Mouse (Mus musculus) hindbrain, postnatal 0 days (tissue): ENCODE data around the gene Gm20683. TPM values are rescaled to one million over a fixed set of nuclear protein-coding genes. Genes with fewer than 3 reads are reported as not detected.
A peak's percentile ranks its signal among the peaks of the same experiment; 100 is the strongest.
"Not testable (repeated sequence)": the region's sequence is repeated elsewhere in the genome, so short reads cannot be mapped to it uniquely, and the experiment has no call there.

Source experiments
- ATAC-seq: fragments of 200-750 bp; cut with Nextera tagmentation; 2 replicates; pipeline ENCODE4 v1.8.0; 2017; ENCODE audit warnings: mild to moderate bottlenecking, moderate TSS enrichment, moderate library complexity
- DNase-seq: peaks from one replicate; pipeline ENCODE4 v3.0.0-alpha.2; 2015; ENCODE audit warnings: low spot score
- H3K27ac ChIP-seq: fragments of 300-500 bp; sonication (generic); 2 replicates; pipeline ENCODE4 v1.5.1; 2014; ENCODE audit warnings: mild to moderate bottlenecking
- H3K27me3 ChIP-seq: fragments of 300-500 bp; sonication (generic); 2 replicates; pipeline ENCODE4 v1.6.1; 2014; ENCODE audit warnings: low read length, mixed read lengths; ENCODE audit not compliant: insufficient read depth
- H3K36me3 ChIP-seq: fragments of 300-500 bp; sonication (generic); 2 replicates; pipeline ENCODE4 v1.6.1; 2014; ENCODE audit warnings: low read length, mixed read lengths; ENCODE audit not compliant: insufficient read depth
- H3K4me1 ChIP-seq: fragments of 300-500 bp; sonication (generic); 2 replicates; pipeline ENCODE4 v1.6.1; 2014; ENCODE audit warnings: antibody characterized with exemption, low read length, mixed read lengths; ENCODE audit not compliant: insufficient read depth
- H3K4me2 ChIP-seq: fragments of 300-500 bp; sonication (generic); 2 replicates; pipeline ENCODE4 v1.6.1; 2014; ENCODE audit warnings: low read depth, mild to moderate bottlenecking, low read length, moderate library complexity, mixed read lengths
- H3K4me3 ChIP-seq: fragments of 300-500 bp; sonication (generic); 2 replicates; pipeline ENCODE4 v1.5.1; 2014; ENCODE audit warnings: low read length
- H3K9ac ChIP-seq: fragments of 300-500 bp; sonication (generic); replicated peaks from 2 replicates; pipeline ENCODE4 v1.6.1; 2014; ENCODE audit warnings: mild to moderate bottlenecking, low read length, moderate library complexity, mixed read lengths
- H3K9me3 ChIP-seq: fragments of 300-500 bp; sonication (generic); 2 replicates; pipeline ENCODE4 v1.6.1; 2016; ENCODE audit warnings: low read length, mixed read lengths
- CTCF ChIP-seq: IDR thresholded peaks from 2 replicates; pipeline ENCODE4 v1.5.1; 2016; ENCODE audit warnings: antibody characterized with exemption, control low read depth, low read depth
- WGBS: fragments of 180-500 bp; shearing (Covaris S2); extraction: QIAGEN DNeasy Blood & Tissue Kit; methylation state at CpG from one replicate; pipeline ENCODE4 v1.1.7; 2014; 5-methylcytosine and 5-hydroxymethylcytosine counted together
- polyA plus RNA-seq: library from polyadenylated mRNA; unstranded; fragments of >200 nt; fragmentation: Nextera tagmentation; extraction: Ambion mirVana; gene quantifications from 2 replicates; pipeline ENCODE4 v1.2.1, GENCODE M21; 2015
- total RNA-seq: library from RNA; depleted of rRNA; stranded (reverse); fragments of >200 nt; gene quantifications from 2 replicates; pipeline ENCODE4 v1.2.3, GENCODE M21; 2014

The Gm20683 gene
- total and polyA plus RNA-seq, 2 experiments from 2014 or later, result 12.9 to 40.0 TPM

DNA sequence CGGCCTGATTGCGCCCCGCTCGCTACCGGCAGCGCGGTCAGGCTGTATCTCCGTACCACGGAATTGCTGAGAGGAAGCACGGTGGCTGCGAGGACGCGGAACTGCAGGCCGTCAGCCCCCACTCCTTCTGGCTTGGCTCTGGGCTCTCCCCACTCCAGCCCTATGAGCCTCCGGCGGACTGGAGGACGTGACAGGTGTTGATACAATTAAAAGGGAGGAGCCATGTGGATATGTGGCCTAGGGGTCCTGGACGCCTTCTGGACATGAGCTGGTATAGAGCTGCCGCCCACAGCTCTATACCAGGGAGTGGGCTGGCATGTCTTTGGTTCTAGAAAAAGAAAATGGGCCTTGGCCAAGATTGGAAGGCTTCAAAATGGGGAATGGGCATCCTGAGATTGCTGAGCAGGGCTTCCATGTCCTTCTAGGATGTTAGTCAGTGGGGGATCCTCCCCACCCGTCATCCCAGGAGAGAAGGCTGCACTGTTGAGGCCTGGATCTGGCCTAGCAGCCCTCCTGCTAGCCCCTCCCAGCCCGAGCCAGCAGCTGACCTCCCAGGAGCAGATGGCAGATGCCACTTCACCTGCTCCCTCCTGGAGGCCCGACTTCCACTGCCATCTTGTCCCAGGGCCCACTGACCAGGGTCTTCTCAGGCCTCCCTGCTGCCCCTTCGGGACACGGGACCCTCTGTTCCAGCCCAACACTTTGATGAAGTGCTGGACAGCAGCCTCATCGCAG, 31.8 kb downstream of the Gm20683 start:
- DNase-seq (peak; percentile 61), ATAC-seq (peak; percentile 63)
- Histone ChIP-seq H3K4me3 (peak overlapping the region; percentile 68), H3K9me3 (no peaks in the 10 kb centered on the region), H3K27ac (peak overlapping the region; percentile 94), H3K4me2 (peak overlapping the region; percentile 75), H3K36me3 (no peaks in the 10 kb centered on the region), H3K27me3 (no peaks in the 10 kb centered on the region), H3K4me1 (peaks cover 26% of the 10 kb centered on the region), H3K9ac (peak overlapping the region; percentile 89)
- TF ChIP-seq CTCF, result 0 out of 2 replicates have a peak, but pooled peaks have one; percentile 15
- 6% methylated on average over 24 of the region's 25 CpGs for WGBS

DNA sequence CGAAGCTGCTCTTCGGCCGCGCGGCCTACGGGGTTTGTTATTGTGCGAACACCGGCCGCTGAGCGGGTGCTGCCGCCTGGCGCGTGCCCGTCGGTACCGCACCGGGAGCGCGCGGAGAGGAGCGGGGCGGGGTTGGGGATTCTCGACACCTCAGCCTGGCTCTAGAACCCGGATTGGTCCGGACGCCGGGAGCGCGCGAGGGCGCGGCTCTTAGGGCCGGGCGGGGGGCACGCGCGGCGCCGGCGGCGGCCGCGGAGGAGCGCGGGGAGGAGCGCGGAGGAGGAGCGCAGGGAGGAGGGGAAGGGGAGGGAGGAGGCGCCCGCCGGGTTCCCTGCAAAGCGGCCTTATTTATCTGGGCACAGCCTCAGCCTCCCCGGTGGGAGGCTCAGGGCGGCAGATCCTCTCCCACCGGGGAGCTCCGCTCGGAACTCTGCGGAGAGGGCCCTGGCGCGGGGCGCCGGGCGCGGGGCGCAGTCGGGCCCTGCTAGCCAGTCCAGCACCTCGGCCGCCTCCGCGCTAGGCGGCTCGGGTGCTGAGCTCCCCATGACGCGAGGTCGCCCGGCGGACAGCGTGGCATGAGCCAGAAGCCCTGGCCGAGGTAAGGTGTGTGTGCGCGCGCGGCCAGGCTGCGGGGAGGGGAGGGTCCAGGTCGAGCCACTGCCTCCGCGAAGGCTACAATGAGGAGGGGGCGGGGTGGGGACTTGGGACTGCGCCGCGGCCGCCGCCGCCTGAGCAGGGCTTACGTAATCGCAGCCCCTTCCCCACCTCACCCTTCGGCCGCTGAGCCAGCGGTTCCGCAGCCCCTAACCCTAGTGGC, 32.6 kb downstream of the Gm20683 start, which contains the start of gene Fbxl16:
Gene Fbxl16, plus strand, starts transcription at position 297 of the 817 bp plus-strand sequence.
- Histone ChIP-seq H3K27me3 (no peaks in the 10 kb centered on the region), H3K9me3 (no peaks in the 10 kb centered on the region), H3K36me3 (no peaks in the 10 kb centered on the region), H3K9ac (peak within 1 kb of the TSS; percentile 89), H3K4me3 (peak within 1 kb of the TSS; percentile 68), H3K4me1 (peaks cover 26% of the 10 kb centered on the region), H3K4me2 (peak within 1 kb of the TSS; percentile 75), H3K27ac (peak within 1 kb of the TSS; percentile 94)
- peak; percentile 97 for DNase-seq
- ATAC-seq, result peak; percentile 86
- under 1% methylated on average over 80 of the region's 100 CpGs for WGBS
- peak; percentile 49 for TF ChIP-seq CTCF

DNA sequence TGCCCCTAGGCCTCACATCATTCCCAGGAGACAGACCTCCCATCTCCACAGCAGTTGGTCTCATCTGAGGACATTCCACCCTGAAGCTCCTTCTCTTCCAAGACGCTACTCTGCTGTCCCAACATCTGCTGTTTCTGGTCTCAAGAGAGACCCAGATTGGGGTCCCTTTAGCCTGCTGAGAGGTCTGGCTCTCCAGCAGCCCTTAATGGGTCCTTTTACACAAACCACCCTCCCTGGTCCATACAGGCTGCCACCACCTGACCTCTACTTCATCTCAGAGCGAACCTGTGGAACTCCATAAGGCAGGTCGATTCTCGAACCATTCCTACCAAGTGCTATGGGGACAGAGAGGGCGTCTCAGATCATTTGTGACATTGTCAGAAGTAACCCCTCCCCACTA, 33.5 kb downstream of the Gm20683 start:
- H3K9me3 ChIP-seq, result no peaks in the 10 kb centered on the region
- no peak for ATAC-seq
- H3K27ac ChIP-seq, result peak overlapping the region; percentile 94
- H3K4me3 ChIP-seq, result peak overlapping the region; percentile 68
- TF ChIP-seq CTCF, result no peak
- peak overlapping the region; percentile 75 for H3K4me2 ChIP-seq
- 28% methylated on average over 5 of the region's 5 CpGs for WGBS
- H3K27me3 ChIP-seq, result no peaks in the 10 kb centered on the region
- no peaks in the 10 kb centered on the region for H3K36me3 ChIP-seq
- H3K4me1 ChIP-seq, result peaks cover 20% of the 10 kb centered on the region
- no peak for DNase-seq
- H3K9ac ChIP-seq, result peak overlapping the region; percentile 89

DNA sequence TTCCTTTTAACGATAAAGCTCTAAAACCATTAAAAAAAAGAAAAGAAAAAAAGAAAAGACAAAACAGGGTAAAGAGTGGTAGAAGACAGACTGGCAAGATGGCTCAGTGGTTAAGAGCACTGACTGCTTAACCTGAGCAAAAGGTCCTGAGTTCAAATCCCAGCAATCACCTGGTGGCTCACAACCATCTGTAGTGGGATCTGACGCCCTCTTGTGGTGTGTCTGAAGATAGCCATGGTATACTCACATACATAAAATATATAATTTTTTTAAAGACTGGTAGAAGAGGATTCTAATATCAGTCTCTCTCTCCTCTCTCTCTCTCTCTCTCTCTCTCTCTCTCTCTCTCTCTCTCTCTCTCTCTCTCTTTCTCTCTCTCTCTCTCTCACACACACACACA, 34.1 kb downstream of the Gm20683 start:
- peak; percentile 42 for TF ChIP-seq CTCF
- not testable (repeated sequence) for DNase-seq, H3K36me3 ChIP-seq, H3K4me2 ChIP-seq, H3K27me3 ChIP-seq, H3K9me3 ChIP-seq, H3K27ac ChIP-seq, H3K4me3 ChIP-seq, H3K9ac ChIP-seq, ATAC-seq
- H3K4me1 ChIP-seq, result peaks cover 20% of the 10 kb centered on the region
- 36% methylated on average over 2 of the region's 2 CpGs for WGBS

DNA sequence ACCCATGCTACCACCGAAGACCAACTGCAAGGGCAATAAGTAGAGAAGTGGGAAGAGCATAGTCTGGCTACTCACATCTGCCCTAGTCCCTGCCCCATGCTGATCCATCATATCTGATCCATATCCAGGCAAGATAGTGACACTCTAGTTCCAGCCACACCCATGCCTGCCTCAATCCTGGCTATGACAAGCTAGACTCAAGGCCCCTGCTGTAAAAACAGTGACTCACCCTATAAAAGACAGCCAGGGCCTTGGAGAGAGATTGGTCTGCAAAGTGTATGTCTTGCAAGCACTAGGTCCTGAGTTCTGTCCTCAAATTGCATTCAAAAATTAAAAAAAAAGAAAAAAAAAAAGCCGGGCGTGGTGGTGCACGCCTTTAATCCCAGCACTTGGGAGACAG, 35.1 kb downstream of the Gm20683 start:
- WGBS, result 95% methylated on average over 4 of the region's 4 CpGs
- no peak for TF ChIP-seq CTCF
- Histone ChIP-seq H3K36me3 (no peaks in the 10 kb centered on the region), H3K4me2 (no peak overlapping the region), H3K27me3 (no peaks in the 10 kb centered on the region), H3K9me3 (no peaks in the 10 kb centered on the region), H3K4me1 (peaks cover 24% of the 10 kb centered on the region), H3K4me3 (no peak overlapping the region), H3K9ac (no peak overlapping the region), H3K27ac (no peak overlapping the region)
- DNase-seq (no peak), ATAC-seq (no peak)

DNA sequence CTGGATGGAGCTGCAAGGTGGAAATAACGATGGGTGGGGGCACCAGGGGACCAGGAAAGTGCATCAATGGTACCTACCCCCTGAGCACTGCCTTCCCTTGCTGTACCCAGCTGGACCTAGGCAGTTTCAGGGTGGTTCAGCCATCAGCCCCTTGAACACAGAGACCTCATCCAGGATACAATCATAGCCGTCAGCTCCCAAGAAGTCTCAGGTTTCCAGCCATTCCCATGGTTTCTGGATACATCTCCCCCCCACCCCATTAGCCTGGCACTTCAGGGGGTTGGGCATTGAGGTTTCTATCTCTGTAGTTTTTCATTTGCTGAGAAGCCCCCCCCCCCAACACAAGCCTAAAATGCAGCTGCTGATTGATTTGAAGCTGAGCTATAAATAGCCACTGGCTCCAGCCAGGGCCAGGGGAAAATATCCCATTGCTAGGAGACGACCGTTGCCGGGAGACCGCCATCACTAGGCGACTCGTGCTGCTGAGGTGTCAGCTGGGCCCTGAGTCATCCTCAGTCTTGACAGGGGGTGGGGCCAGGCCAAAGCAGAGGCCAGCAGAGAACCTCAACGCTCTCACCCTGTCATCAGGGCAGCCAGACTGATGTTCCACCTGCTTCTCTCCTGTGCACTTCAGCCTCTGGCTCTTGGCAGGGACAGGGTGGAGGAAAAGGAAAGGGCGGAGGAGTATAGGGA, 38.6 kb downstream of the Gm20683 start:
- DNase-seq (peak; percentile 92), ATAC-seq (peak; percentile 94)
- Histone ChIP-seq H3K27me3 (no peaks in the 10 kb centered on the region), H3K27ac (peak overlapping the region; percentile 77), H3K9me3 (no peaks in the 10 kb centered on the region), H3K4me1 (0 out of 2 replicates have a peak, but pooled peaks cover 9% of the 10 kb centered on the region), H3K4me3 (no peak overlapping the region), H3K4me2 (peak overlapping the region; percentile 32), H3K9ac (no peak overlapping the region), H3K36me3 (no peaks in the 10 kb centered on the region)
- WGBS, result 6% methylated on average over 10 of the region's 10 CpGs
- no peak for TF ChIP-seq CTCF
